Mouse (Mus musculus) cerebellum, adult 2 months (tissue): ENCODE results near the gene Gm20897. TPM values are rescaled to one million over a fixed set of nuclear protein-coding genes. Genes with fewer than 3 reads are reported as not detected.
"Not testable (repeated sequence)": the region's sequence is repeated elsewhere in the genome, so short reads cannot be mapped to it uniquely, and the experiment has no call there.

Experiments
- DNase-seq, 2 experiments: peaks; one replicate each; pipeline ENCODE4 v3.0.0; 2021
- H3K27ac ChIP-seq: fragments of 200-500 bp; 2 replicates; pipeline ENCODE4 v1.5.1; 2012; ENCODE audit warnings: low read length, control low read depth, inconsistent platforms; ENCODE audit not compliant: insufficient read depth
- H3K27me3 ChIP-seq: fragments of 200-500 bp; 2 replicates; pipeline ENCODE4 v1.6.1; 2012; ENCODE audit warnings: inconsistent platforms, mild to moderate bottlenecking, low read length, moderate library complexity; ENCODE audit not compliant: control insufficient read depth, insufficient read depth
- H3K4me1 ChIP-seq: fragments of 200-500 bp; 2 replicates; pipeline ENCODE4 v1.6.1; 2011; ENCODE audit warnings: low read length; ENCODE audit not compliant: control insufficient read depth, insufficient read depth
- H3K4me3 ChIP-seq: fragments of 200-500 bp; replicated peaks from 2 replicates; pipeline ENCODE3; 2011; ENCODE audit warnings: mild to moderate bottlenecking, low read depth, low read length, control low read depth; ENCODE audit not compliant: insufficient read depth
- WGBS: fragments of 180-500 bp; shearing (Covaris S2); methylation state at CpG from one replicate; pipeline ENCODE4 v1.1.7; 2018; 5-methylcytosine and 5-hydroxymethylcytosine counted together
- polyA plus RNA-seq: library from polyadenylated mRNA; depleted of rRNA; stranded (reverse); fragments of >200 nt; gene quantifications from 2 replicates; pipeline ENCODE4 v1.2.3, GENCODE M21; 2012; rRNA removed

Gm20897 gene
- polyA plus RNA-seq = not detected in 2 replicates

GRCm38 (mm10) chrY:38502138-38502537, at the start of gene Gm20897:
TSS of gene Gm20897 (minus strand) at chrY:38502238.
- not testable (repeated sequence) for DNase-seq, H3K4me1 ChIP-seq, H3K27me3 ChIP-seq, H3K27ac ChIP-seq, H3K4me3 ChIP-seq
- 64% methylated on average over 6 of the region's 6 CpGs for WGBS

Other genes with a start within 250 kb of the Gm20897 start
- not detected in 2 replicates for gene Gm21732, start 73.5 kb upstream of the Gm20897 start, polyA plus RNA-seq